Mouse (Mus musculus) hindbrain, embryonic 11.5 days (tissue): ENCODE measurements around the gene Mapkapk2. TPM values are rescaled to one million over a fixed set of nuclear protein-coding genes. Genes with fewer than 3 reads are reported as not detected.

ENCODE experiments used
- polyA plus RNA-seq: library from polyadenylated mRNA; unstranded; fragments of >200 nt; fragmentation: Nextera tagmentation; extraction: Ambion mirVana; gene quantifications from 2 replicates; pipeline ENCODE4 v1.2.1, GENCODE M21; 2014

Gene Mapkapk2
- polyA plus RNA-seq, 1 experiment from 2014 or later, result 39.8 TPM

Other genes with a start within 250 kb of the Mapkapk2 start
- gene Fcmr, start 232.2 kb downstream of the Mapkapk2 start, polyA plus RNA-seq, result not detected in 2 replicates
- gene Il24, start 210.4 kb downstream of the Mapkapk2 start, polyA plus RNA-seq, result not detected in 2 replicates
- not detected in 2 replicates for gene Il20, start 186.4 kb downstream of the Mapkapk2 start, polyA plus RNA-seq
- gene Il19, start 157.7 kb downstream of the Mapkapk2 start, polyA plus RNA-seq, result not detected in 2 replicates
- not detected in 2 replicates for gene Il10, start 78.0 kb downstream of the Mapkapk2 start, polyA plus RNA-seq
- gene Dyrk3, start 40.5 kb upstream of the Mapkapk2 start, polyA plus RNA-seq, result 10.6 and 11.6 TPM in 2 replicates
- gene Eif2d, start 55.4 kb upstream of the Mapkapk2 start, polyA plus RNA-seq, result 53.3 and 54.4 TPM in 2 replicates
- gene Rassf5, start 147.4 kb upstream of the Mapkapk2 start, polyA plus RNA-seq, result 1.1 and 1.5 TPM in 2 replicates
- 0.49 and 0.66 TPM in 2 replicates for gene Ikbke, start 181.8 kb upstream of the Mapkapk2 start, polyA plus RNA-seq